Mouse (Mus musculus) forebrain, embryonic 15.5 days (tissue): ENCODE measurements at regions not wholly inside any gene's neighbourhood (a gene's known extent, or its start where the extent isn't known, plus 50 kb on each side); places are given as distances from the start of the nearest gene placed in this dataset.

ENCODE experiments used
- ATAC-seq: fragments of 200-750 bp; cut with Nextera tagmentation; replicated peaks from 2 replicates; pipeline ENCODE4 v1.8.0; 2017; ENCODE audit warnings: mild to moderate bottlenecking, moderate TSS enrichment, moderate library complexity
- H3K27ac ChIP-seq: fragments of 300-500 bp; sonication (generic); replicated peaks from 2 replicates; pipeline ENCODE4 v1.5.1; 2015; ENCODE audit warnings: mild to moderate bottlenecking, inconsistent platforms
- H3K27me3 ChIP-seq: fragments of 300-500 bp; sonication (generic); 2 replicates; pipeline ENCODE4 v1.6.1; 2015; ENCODE audit warnings: inconsistent platforms
- H3K36me3 ChIP-seq: fragments of 300-500 bp; sonication (generic); 2 replicates; pipeline ENCODE4 v1.6.1; 2015; ENCODE audit warnings: mild to moderate bottlenecking, inconsistent platforms
- H3K4me1 ChIP-seq: fragments of 300-500 bp; sonication (generic); 2 replicates; pipeline ENCODE4 v1.6.1; 2015; ENCODE audit warnings: inconsistent platforms
- H3K4me2 ChIP-seq: fragments of 300-500 bp; sonication (generic); replicated peaks from 2 replicates; pipeline ENCODE4 v1.6.1; 2015; ENCODE audit warnings: mild to moderate bottlenecking, inconsistent platforms
- H3K4me3 ChIP-seq: fragments of 300-500 bp; sonication (generic); 2 replicates; pipeline ENCODE4 v1.5.1; 2015; ENCODE audit warnings: mild to moderate bottlenecking, inconsistent platforms
- H3K9ac ChIP-seq: fragments of 300-500 bp; sonication (generic); replicated peaks from 2 replicates; pipeline ENCODE4 v1.6.1; 2015; ENCODE audit warnings: mild to moderate bottlenecking, inconsistent platforms
- H3K9me3 ChIP-seq: fragments of 300-500 bp; sonication (generic); 2 replicates; pipeline ENCODE4 v1.6.1; 2016; ENCODE audit warnings: inconsistent platforms
- WGBS: fragments of 180-500 bp; shearing (Covaris S2); methylation state at CpG from one replicate; pipeline ENCODE4 v1.1.7; 2015; ENCODE audit warnings: mixed read lengths; 5-methylcytosine and 5-hydroxymethylcytosine counted together

GRCm38 (mm10) chr17:64199241-64199933 lies 132.3 kb downstream of the Pja2 start:
- H3K4me2 ChIP-seq = no peak overlapping the region
- H3K4me3 ChIP-seq = no peak overlapping the region
- H3K4me1 ChIP-seq = 0 out of 2 replicates have a peak, but pooled peaks cover 5% of the 10 kb centered on the region
- no peaks in the 10 kb centered on the region for H3K9me3 ChIP-seq
- no peak overlapping the region for H3K9ac ChIP-seq
- no peaks in the 10 kb centered on the region for H3K27me3 ChIP-seq
- 91% methylated on average over 10 of the region's 10 CpGs for WGBS
- ATAC-seq = no peak
- no peak overlapping the region for H3K27ac ChIP-seq
- H3K36me3 ChIP-seq = no peaks in the 10 kb centered on the region

DNA sequence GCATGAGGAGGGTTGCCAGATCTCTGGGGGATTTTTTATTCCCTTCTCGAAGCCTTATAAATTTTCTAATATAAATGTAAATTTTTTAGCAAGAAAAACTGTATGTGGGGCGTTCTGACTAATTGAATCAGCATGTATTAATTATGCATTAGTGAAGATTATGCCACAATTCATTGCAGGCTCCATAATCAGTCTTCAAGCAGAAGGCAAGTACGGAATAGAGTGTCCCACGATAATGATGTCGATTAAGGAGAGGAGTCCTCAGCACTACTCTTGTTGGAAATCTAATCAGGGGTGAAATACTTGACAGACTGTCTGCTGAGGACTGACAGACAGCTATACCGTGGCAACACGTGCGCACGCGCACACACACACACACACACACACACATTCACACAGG lies 135.3 kb downstream of the Pja2 start:
- H3K4me3 ChIP-seq = no peak overlapping the region
- no peak overlapping the region for H3K27ac ChIP-seq
- no peak overlapping the region for H3K9ac ChIP-seq
- ATAC-seq = no peak
- no peaks in the 10 kb centered on the region for H3K36me3 ChIP-seq
- no peaks in the 10 kb centered on the region for H3K27me3 ChIP-seq
- H3K4me2 ChIP-seq = no peak overlapping the region
- H3K9me3 ChIP-seq = no peaks in the 10 kb centered on the region
- WGBS = 82% methylated on average over 10 of the region's 10 CpGs
- 0 out of 2 replicates have a peak, but pooled peaks cover 5% of the 10 kb centered on the region for H3K4me1 ChIP-seq

DNA sequence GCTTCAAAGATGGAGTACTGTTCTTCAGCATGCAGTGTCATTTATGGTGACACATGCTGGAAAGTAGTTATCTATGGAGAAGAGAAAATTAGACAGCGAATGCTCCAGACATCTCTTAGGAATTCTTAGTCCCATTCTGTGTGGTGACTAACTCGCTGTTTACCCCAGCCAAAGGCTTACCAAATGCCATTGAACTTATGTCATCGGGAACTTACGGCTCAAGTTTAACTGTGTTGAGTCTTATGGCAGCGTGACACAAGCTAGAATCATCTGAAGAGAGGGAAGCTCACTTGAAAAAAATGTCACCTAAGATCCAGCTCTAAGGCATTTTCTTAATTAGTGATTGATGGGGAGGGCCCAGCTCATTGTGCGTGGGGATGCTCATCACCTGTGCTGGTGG lies 138.7 kb downstream of the Pja2 start:
- no peak overlapping the region for H3K9ac ChIP-seq
- 94% methylated on average over 6 of the region's 6 CpGs for WGBS
- H3K36me3 ChIP-seq = no peaks in the 10 kb centered on the region
- H3K4me1 ChIP-seq = no peaks in the 10 kb centered on the region
- ATAC-seq = no peak
- H3K27ac ChIP-seq = no peak overlapping the region
- H3K9me3 ChIP-seq = no peaks in the 10 kb centered on the region
- H3K4me3 ChIP-seq = no peak overlapping the region
- H3K27me3 ChIP-seq = no peaks in the 10 kb centered on the region
- no peak overlapping the region for H3K4me2 ChIP-seq
